Mouse (Mus musculus) adrenal gland (tissue): ENCODE measurements around the gene Six1.

Experiments used
- intact Hi-C: fragments of 180-260 bp; cut with DNase I; formaldehyde crosslinking; loops from one replicate; pipeline ENCODE4 v1.15.1; 2025

Gene Six1

GRCm38 (mm10) chr12:73050811-73051580 is 2.7 kb downstream of the Six1 start:
- intact Hi-C loops: loop anchor here (10.0 kb wide), 1 partner anchor 274 kb away; no protein-coding TSS in a partner anchor

- intact Hi-C loops: loop anchor here (10.0 kb wide), 1 partner anchor 274 kb away; no protein-coding TSS in a partner anchor
These were observed 3.4 kb downstream of the Six1 start for GRCm38 (mm10) chr12:73050305-73050704.

- intact Hi-C loops: loop anchor here (10.0 kb wide), 2 partner anchors 235 to 275 kb away; partner anchors contain the start of genes Slc38a6 and Trmt5
These were observed 4.0 kb downstream of the Six1 start for GRCm38 (mm10) chr12:73049520-73050225.

- intact Hi-C loops: loop anchor here (10.0 kb wide), 1 partner anchor 236 kb away; the partner anchor contains the start of genes Slc38a6 and Trmt5
These were observed 5.2 kb downstream of the Six1 start for GRCm38 (mm10) chr12:73048537-73048936.

GRCm38 (mm10) chr12:73047576-73047975 is 6.1 kb downstream of the Six1 start:
- intact Hi-C loops: loop anchor here (10.0 kb wide), 1 partner anchor 237 kb away; the partner anchor contains the start of genes Slc38a6 and Trmt5

- intact Hi-C loops: loop anchor here (10.0 kb wide), 1 partner anchor 238 kb away; the partner anchor contains the start of genes Slc38a6 and Trmt5
These were observed 7.0 kb downstream of the Six1 start for GRCm38 (mm10) chr12:73046607-73047180.

GRCm38 (mm10) chr12:73045724-73046606 is 7.7 kb downstream of the Six1 start:
- intact Hi-C loops: loop anchor here (10.0 kb wide), 1 partner anchor 239 kb away; the partner anchor contains the start of genes Slc38a6 and Trmt5

GRCm38 (mm10) chr12:73045046-73045723 is 8.5 kb downstream of the Six1 start:
- intact Hi-C loops: loop anchor here (10.0 kb wide), 1 partner anchor 240 kb away; the partner anchor contains the start of genes Slc38a6 and Trmt5

GRCm38 (mm10) chr12:73044221-73045045 is 9.3 kb downstream of the Six1 start:
- intact Hi-C loops: loop anchor here (5.0 to 10.0 kb wide), 2 partner anchors 68 to 240 kb away; partner anchors contain the start of genes Six4, Slc38a6 and Trmt5

GRCm38 (mm10) chr12:73043396-73044167 is 10.1 kb downstream of the Six1 start:
- intact Hi-C loops: loop anchor here (5.0 to 10.0 kb wide), 2 partner anchors 69 to 241 kb away; partner anchors contain the start of genes Six4, Slc38a6 and Trmt5

- intact Hi-C loops: loop anchor here (5.0 to 10.0 kb wide), 2 partner anchors 69 to 242 kb away; partner anchors contain the start of genes Six4, Slc38a6 and Trmt5
These were observed 10.8 kb downstream of the Six1 start for GRCm38 (mm10) chr12:73042903-73043302.

GRCm38 (mm10) chr12:73042406-73042805 is 11.3 kb downstream of the Six1 start:
- intact Hi-C loops: loop anchor here (5.0 to 10.0 kb wide), 2 partner anchors 70 to 242 kb away; partner anchors contain the start of genes Six4, Slc38a6 and Trmt5

- intact Hi-C loops: loop anchor here (5.0 to 10.0 kb wide), 2 partner anchors 71 to 244 kb away; partner anchors contain the start of genes Six4, Slc38a6 and Trmt5
These were observed 12.4 kb downstream of the Six1 start for GRCm38 (mm10) chr12:73041256-73041630.

- intact Hi-C loops: loop anchor here (5.0 to 10.0 kb wide), 2 partner anchors 72 to 244 kb away; partner anchors contain the start of genes Six4, Slc38a6 and Trmt5
These were observed 13.0 kb downstream of the Six1 start for GRCm38 (mm10) chr12:73040563-73041255.

- intact Hi-C loops: loop anchor here (5.0 to 10.0 kb wide), 2 partner anchors 72 to 245 kb away; partner anchors contain the start of genes Six4, Slc38a6 and Trmt5
These were observed 13.6 kb downstream of the Six1 start for GRCm38 (mm10) chr12:73039939-73040562.
